Mouse (Mus musculus): ENCODE results near the gene Recql5. TPM values are rescaled to one million over a fixed set of nuclear protein-coding genes. Genes with fewer than 3 reads are reported as not detected.

Gene Recql5
- polyA plus RNA-seq, 1 experiment from 2014 or later, result 6.1 TPM

DNA sequence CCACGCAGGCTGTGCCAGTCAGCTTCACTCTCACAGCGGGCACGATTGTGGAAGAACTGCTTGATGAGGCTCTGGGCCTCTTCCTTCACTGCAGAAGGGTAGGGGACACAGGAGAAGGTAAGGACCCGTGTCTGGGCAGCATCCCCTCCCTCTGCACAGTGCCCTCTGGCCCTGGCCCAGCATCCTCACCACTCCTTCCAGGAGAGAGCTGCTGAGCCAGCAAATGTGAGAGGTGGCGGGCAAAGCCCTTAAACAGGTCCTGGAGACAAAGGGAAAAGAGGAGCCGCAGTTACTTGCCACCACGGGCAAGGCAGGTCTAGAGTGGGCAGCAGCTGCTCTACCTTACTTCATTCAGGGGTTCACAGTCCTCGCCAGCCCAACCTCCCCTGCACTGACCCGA is 40.2 kb downstream of the Recql5 start:
- H3K9me3 ChIP-seq (ENCODE audit: low read length), result no peaks in the 10 kb centered on the region
- H3K27me3 ChIP-seq (ENCODE audit: insufficient read depth, low read length), result no peaks in the 10 kb centered on the region
- no peak overlapping the region for H3K4me2 ChIP-seq (ENCODE audit: low read depth, low read length)
- no peak overlapping the region for H3K9ac ChIP-seq (replicated peaks)
- H3K36me3 ChIP-seq (replicated peaks; ENCODE audit: insufficient read depth, low read length), result peaks cover 22% of the 10 kb centered on the region
- no peak for TF ChIP-seq CTCF (IDR thresholded peaks at IDR 0.05; ENCODE audit: low read depth)
- no peak for TF ChIP-seq EP300 (IDR thresholded peaks at IDR 0.05; ENCODE audit: low read depth)
- H3K4me1 ChIP-seq (ENCODE audit: insufficient read depth), result no peaks in the 10 kb centered on the region
- ATAC-seq (no peak), DNase-seq (no peak)
- 86% methylated on average over 9 of the region's 9 CpGs for WGBS (ENCODE audit: insufficient replicate concordance)
- no peak overlapping the region for H3K27ac ChIP-seq (ENCODE audit: low read depth)
- H3K4me3 ChIP-seq (ENCODE audit: low read depth, low read length), result no peak overlapping the region

DNA sequence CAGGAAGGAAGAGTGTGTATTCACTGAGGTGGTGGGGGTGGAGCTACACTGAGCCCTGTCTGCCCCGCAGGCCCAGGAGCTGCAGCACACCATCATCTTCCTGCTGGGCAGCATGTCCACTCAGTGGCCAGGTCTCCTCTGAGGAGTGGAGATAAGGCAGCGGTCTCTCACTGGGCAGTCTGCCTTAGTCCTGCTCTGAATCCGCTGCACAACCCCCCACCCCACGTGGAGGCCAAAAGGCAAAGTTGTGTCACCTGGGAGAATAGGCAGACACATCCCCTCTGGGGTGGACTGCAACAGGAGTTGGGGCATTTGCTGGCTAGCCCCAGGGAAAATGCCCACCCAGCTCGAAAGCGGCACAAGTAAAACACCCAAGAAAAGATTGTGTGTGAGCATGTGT is 41.1 kb downstream of the Recql5 start:
- Histone ChIP-seq H3K27ac (ENCODE audit: low read depth) (no peak overlapping the region), H3K4me2 (ENCODE audit: low read depth, low read length) (no peak overlapping the region), H3K9me3 (ENCODE audit: low read length) (no peaks in the 10 kb centered on the region), H3K27me3 (ENCODE audit: insufficient read depth, low read length) (no peaks in the 10 kb centered on the region), H3K4me1 (ENCODE audit: insufficient read depth) (no peaks in the 10 kb centered on the region; the same call in 1 of the 2 replicates), H3K36me3 (replicated peaks; ENCODE audit: insufficient read depth, low read length) (peaks cover 22% of the 10 kb centered on the region), H3K9ac (replicated peaks) (no peak overlapping the region), H3K4me3 (ENCODE audit: low read depth, low read length) (no peak overlapping the region)
- 65% methylated on average over 6 of the region's 6 CpGs for WGBS (ENCODE audit: insufficient replicate concordance)
- peak; percentile 64; the same call in 1 of the 2 replicates for ATAC-seq
- TF ChIP-seq EP300 (IDR thresholded peaks at IDR 0.05; ENCODE audit: low read depth) (no peak), CTCF (IDR thresholded peaks at IDR 0.05; ENCODE audit: low read depth) (no peak)
- no peak for DNase-seq

DNA sequence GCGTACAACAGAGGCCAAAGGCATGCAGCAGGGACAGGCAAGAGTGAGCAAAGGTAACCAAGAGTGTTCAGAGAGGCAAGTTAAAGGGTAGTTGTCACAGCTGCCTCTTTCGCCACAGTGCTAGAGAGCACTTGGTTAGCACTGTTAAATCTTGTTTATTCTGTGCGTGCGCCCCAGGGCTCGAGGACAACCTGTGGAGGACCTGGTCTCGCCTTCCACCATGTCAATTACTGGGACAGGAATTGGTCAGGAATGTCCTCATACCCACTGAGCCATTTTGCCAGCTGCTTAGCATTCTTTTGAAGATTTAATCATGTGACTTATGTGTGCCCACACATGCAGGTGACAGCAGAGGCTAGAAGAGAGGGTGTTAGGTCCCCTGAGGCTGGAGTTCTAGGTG is 44.1 kb downstream of the Recql5 start:
- no peak for DNase-seq
- H3K4me1 ChIP-seq (ENCODE audit: insufficient read depth), result no peaks in the 10 kb centered on the region; the same call in 1 of the 2 replicates
- TF ChIP-seq EP300 (IDR thresholded peaks at IDR 0.05; ENCODE audit: low read depth), result no peak
- TF ChIP-seq CTCF (IDR thresholded peaks at IDR 0.05; ENCODE audit: low read depth), result no peak
- H3K4me3 ChIP-seq (ENCODE audit: low read depth, low read length), result no peak overlapping the region
- H3K9ac ChIP-seq (replicated peaks), result no peak overlapping the region
- H3K27ac ChIP-seq (ENCODE audit: low read depth), result no peak overlapping the region
- 73% methylated on average over 6 of the region's 6 CpGs for WGBS (ENCODE audit: insufficient replicate concordance)
- H3K4me2 ChIP-seq (ENCODE audit: low read depth, low read length), result no peak overlapping the region
- no peak for ATAC-seq
- H3K27me3 ChIP-seq (ENCODE audit: insufficient read depth, low read length), result no peaks in the 10 kb centered on the region
- no peaks in the 10 kb centered on the region for H3K9me3 ChIP-seq (ENCODE audit: low read length)
- peaks cover 6% of the 10 kb centered on the region for H3K36me3 ChIP-seq (replicated peaks; ENCODE audit: insufficient read depth, low read length)

GRCm38 (mm10) chr11:115888020-115888419 is 45.3 kb downstream of the Recql5 start:
- no peak for DNase-seq
- no peak overlapping the region for H3K27ac ChIP-seq (ENCODE audit: low read depth)

GRCm38 (mm10) chr11:115886446-115886845 is 46.8 kb downstream of the Recql5 start:
- Histone ChIP-seq H3K4me3 (ENCODE audit: low read depth, low read length) (no peak overlapping the region), H3K4me2 (ENCODE audit: low read depth, low read length) (no peak overlapping the region), H3K27me3 (ENCODE audit: insufficient read depth, low read length) (no peaks in the 10 kb centered on the region), H3K9me3 (ENCODE audit: low read length) (no peaks in the 10 kb centered on the region), H3K36me3 (replicated peaks; ENCODE audit: insufficient read depth, low read length) (no peaks in the 10 kb centered on the region), H3K4me1 (ENCODE audit: insufficient read depth) (no peaks in the 10 kb centered on the region; the same call in 1 of the 2 replicates), H3K27ac (ENCODE audit: low read depth) (no peak overlapping the region), H3K9ac (replicated peaks) (no peak overlapping the region)
- DNase-seq (no peak), ATAC-seq (no peak)
- 87% methylated on average over 11 of the region's 11 CpGs for WGBS (ENCODE audit: insufficient replicate concordance)
- TF ChIP-seq CTCF (IDR thresholded peaks at IDR 0.05; ENCODE audit: low read depth) (no peak), EP300 (IDR thresholded peaks at IDR 0.05; ENCODE audit: low read depth) (no peak)

More at GRCm38 (mm10) chr11:115888020-115888419, 45.3 kb downstream of the Recql5 start:
- Histone ChIP-seq H3K27me3 (ENCODE audit: insufficient read depth, low read length) (no peaks in the 10 kb centered on the region), H3K36me3 (replicated peaks; ENCODE audit: insufficient read depth, low read length) (no peaks in the 10 kb centered on the region), H3K4me1 (ENCODE audit: insufficient read depth) (no peaks in the 10 kb centered on the region; the same call in 1 of the 2 replicates), H3K4me3 (ENCODE audit: low read depth, low read length) (no peak overlapping the region), H3K9ac (replicated peaks) (no peak overlapping the region), H3K9me3 (ENCODE audit: low read length) (no peaks in the 10 kb centered on the region), H3K4me2 (ENCODE audit: low read depth, low read length) (no peak overlapping the region)
- no peak for TF ChIP-seq CTCF (IDR thresholded peaks at IDR 0.05; ENCODE audit: low read depth)
- no peak for TF ChIP-seq EP300 (IDR thresholded peaks at IDR 0.05; ENCODE audit: low read depth)
- ATAC-seq, result no peak
- 81% methylated on average over 5 of the region's 5 CpGs for WGBS (ENCODE audit: insufficient replicate concordance)

DNA sequence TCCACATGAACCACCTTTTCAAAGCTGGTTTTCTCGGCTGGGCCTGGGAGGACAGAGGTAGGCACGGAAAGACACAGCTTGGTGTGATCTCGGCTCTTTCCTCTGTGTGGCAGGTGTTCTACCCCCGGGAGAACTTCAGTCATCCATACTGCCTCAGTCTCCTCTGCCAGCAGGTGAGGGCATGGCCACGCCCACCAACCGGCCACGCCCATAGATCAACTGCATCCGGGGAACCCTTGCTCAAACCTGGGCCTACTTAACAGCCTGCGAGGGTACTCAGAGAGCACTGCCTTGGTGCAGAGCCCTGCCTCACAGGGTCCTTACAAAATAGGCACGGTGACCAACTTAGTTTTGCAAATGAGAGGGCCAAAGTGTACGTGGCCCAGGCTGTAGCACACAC is 48.0 kb downstream of the Recql5 start:
- TF ChIP-seq CTCF (IDR thresholded peaks at IDR 0.05; ENCODE audit: low read depth) (no peak), EP300 (IDR thresholded peaks at IDR 0.05; ENCODE audit: low read depth) (no peak)
- Histone ChIP-seq H3K36me3 (replicated peaks; ENCODE audit: insufficient read depth, low read length) (no peaks in the 10 kb centered on the region), H3K4me3 (ENCODE audit: low read depth, low read length) (no peak overlapping the region), H3K4me2 (ENCODE audit: low read depth, low read length) (no peak overlapping the region), H3K27ac (ENCODE audit: low read depth) (no peak overlapping the region), H3K9me3 (ENCODE audit: low read length) (no peaks in the 10 kb centered on the region), H3K4me1 (ENCODE audit: insufficient read depth) (no peaks in the 10 kb centered on the region; the same call in 1 of the 2 replicates), H3K9ac (replicated peaks) (no peak overlapping the region), H3K27me3 (ENCODE audit: insufficient read depth, low read length) (no peaks in the 10 kb centered on the region)
- no peak for DNase-seq
- WGBS (ENCODE audit: insufficient replicate concordance), result 66% methylated on average over 11 of the region's 11 CpGs
- ATAC-seq, result no peak

- Histone ChIP-seq H3K9me3 (ENCODE audit: low read length) (no peaks in the 10 kb centered on the region), H3K27me3 (ENCODE audit: insufficient read depth, low read length) (no peaks in the 10 kb centered on the region), H3K9ac (replicated peaks) (no peak overlapping the region), H3K27ac (ENCODE audit: low read depth) (no peak overlapping the region), H3K4me1 (ENCODE audit: insufficient read depth) (no peaks in the 10 kb centered on the region; the same call in 1 of the 2 replicates), H3K36me3 (replicated peaks; ENCODE audit: insufficient read depth, low read length) (no peaks in the 10 kb centered on the region), H3K4me2 (ENCODE audit: low read depth, low read length) (no peak overlapping the region), H3K4me3 (ENCODE audit: low read depth, low read length) (no peak overlapping the region)
- 76% methylated on average over 3 of the region's 3 CpGs for WGBS (ENCODE audit: insufficient replicate concordance)
- ATAC-seq, result no peak
- DNase-seq, result no peak
- TF ChIP-seq CTCF (IDR thresholded peaks at IDR 0.05; ENCODE audit: low read depth) (no peak), EP300 (IDR thresholded peaks at IDR 0.05; ENCODE audit: low read depth) (no peak)
These were observed 48.9 kb downstream of the Recql5 start for GRCm38 (mm10) chr11:115884361-115884760.

Data from liver, postnatal 0 days (tissue).